Mouse (Mus musculus) erythroblast, embryonic 14.5 days (primary cell): Measurements from ENCODE around the gene Sesn3.

Experiments
- GATA1 ChIP-seq: IDR thresholded peaks from 2 replicates; pipeline ENCODE4 v1.6.1; 2012; ENCODE audit warnings: low read length, inconsistent platforms, mixed read lengths
- TAL1 ChIP-seq: IDR thresholded peaks from 3 replicates; pipeline ENCODE4 v1.6.1; 2012; ENCODE audit warnings: low read length, inconsistent platforms, mixed read lengths

DNA sequence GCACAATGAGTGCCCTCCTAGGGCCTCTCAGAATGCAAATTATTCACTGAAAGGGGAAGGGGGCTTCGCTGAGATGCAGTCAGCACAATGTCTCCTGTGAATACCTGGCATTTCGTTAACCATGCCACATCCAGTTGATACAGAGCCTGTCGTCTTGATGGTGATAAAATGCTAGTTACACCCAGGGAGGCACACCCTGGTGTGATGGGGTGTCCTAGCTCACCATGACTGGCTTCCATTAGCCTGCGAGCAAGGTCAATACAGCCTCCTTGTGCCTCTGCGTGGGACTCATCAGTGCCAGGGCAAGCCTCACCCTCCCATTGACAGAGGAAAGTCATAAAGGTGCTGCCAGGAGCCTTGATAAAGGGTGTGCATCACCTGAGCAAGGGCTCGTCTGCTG lies 80.0 kb downstream of the Sesn3 start:
- TF ChIP-seq GATA1 (no peak), TAL1 (no peak)
